8 mouse cellular contexts compared by ENCODE assay signal in the genomic region with DNA sequence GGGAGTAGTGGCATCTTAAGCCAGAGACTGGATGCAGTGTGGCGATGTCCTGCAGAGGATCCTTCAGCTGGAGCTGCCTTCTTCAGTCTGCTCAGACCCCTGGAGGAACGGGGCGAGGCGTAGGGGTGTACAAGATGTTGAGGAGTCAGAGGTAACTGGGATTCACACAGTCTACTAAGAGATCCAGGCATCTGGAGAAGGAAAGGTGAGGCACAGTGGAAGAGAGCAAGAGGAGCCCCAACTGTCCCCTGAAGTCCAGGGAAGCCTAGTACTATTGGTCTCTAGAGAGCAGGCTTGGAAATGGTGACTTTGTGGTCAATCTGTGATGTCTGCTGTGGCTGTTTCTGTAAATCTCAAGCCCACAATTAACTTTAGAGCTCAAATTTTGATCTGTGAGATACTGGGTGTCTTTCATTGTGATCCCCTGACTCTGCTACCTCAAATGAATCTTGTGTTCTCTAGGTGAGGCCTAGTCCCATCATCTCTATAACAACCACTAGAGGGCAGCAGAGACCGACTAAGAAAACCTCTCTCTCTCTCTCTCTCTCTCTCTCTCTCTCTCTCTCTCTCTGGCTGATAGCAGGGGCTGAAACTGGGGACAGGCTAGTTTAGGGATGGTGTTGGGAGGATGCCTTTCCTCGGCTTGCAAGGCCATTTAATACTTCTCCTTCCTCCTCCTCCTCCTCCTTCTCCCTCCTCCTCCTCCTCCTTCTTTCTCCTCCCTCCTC. TPM values are rescaled to one million over a fixed set of nuclear protein-coding genes. Genes with fewer than 3 reads are reported as not detected.
DNase-seq lines count a peak whose midpoint lies in the region; ATAC-seq lines count a peak whose summit lies in the region.

No protein-coding gene starts in this region.

- H3K36me3 ChIP-seq in forebrain, embryonic 15.5 days: no peaks in the 10 kb centered on the region
- H3K36me3 ChIP-seq in kidney, embryonic 16.5 days (ENCODE audit: insufficient read depth, low read length): no peaks in the 10 kb centered on the region
- H3K36me3 ChIP-seq in midbrain, embryonic 13.5 days: no peaks in the 10 kb centered on the region

- H3K4me3 ChIP-seq in forebrain, embryonic 15.5 days: no peak overlapping the region
- no peak overlapping the region for H3K4me3 ChIP-seq in kidney, embryonic 16.5 days (ENCODE audit: low read length)
- H3K4me3 ChIP-seq in midbrain, embryonic 13.5 days (replicated peaks): no peak overlapping the region

- H3K27me3 ChIP-seq in forebrain, embryonic 15.5 days: 0 out of 2 replicates have a peak, but pooled peaks cover 5% of the 10 kb centered on the region
- no peaks in the 10 kb centered on the region for H3K27me3 ChIP-seq in kidney, embryonic 16.5 days (ENCODE audit: insufficient read depth, low read length)
- H3K27me3 ChIP-seq in midbrain, embryonic 13.5 days: peaks cover 3% of the 10 kb centered on the region

- H3K4me2 ChIP-seq in forebrain, embryonic 15.5 days (replicated peaks): no peak overlapping the region
- no peak overlapping the region for H3K4me2 ChIP-seq in kidney, embryonic 16.5 days (replicated peaks; ENCODE audit: low read depth, low read length)
- no peak overlapping the region for H3K4me2 ChIP-seq in midbrain, embryonic 13.5 days (replicated peaks)

- peak; percentile 34 for DNase-seq in adrenal gland, postnatal 14 days
- no peak for DNase-seq in adrenal gland, postnatal 4 days (ENCODE audit: low spot score in 2 of 2)
- DNase-seq in thymus, postnatal 14 days: peak; percentile 15
- DNase-seq in thymus, postnatal 25 days: no peak
- no peak for DNase-seq in urinary bladder, postnatal 36 days (ENCODE audit: low spot score in 2 of 2)

- 61% methylated on average over 6 of the region's 6 CpGs for WGBS in forebrain, embryonic 15.5 days
- 62% methylated on average over 6 of the region's 6 CpGs for WGBS in kidney, embryonic 16.5 days
- WGBS in midbrain, embryonic 13.5 days: 62% methylated on average over 6 of the region's 6 CpGs

- peak; percentile 74 for ATAC-seq in forebrain, embryonic 15.5 days (replicated peaks)
- ATAC-seq in kidney, embryonic 16.5 days (ENCODE audit: low FRiP score, low TSS enrichment): peak; percentile 66; the same call in 1 of the 2 replicates
- peak; percentile 81 for ATAC-seq in midbrain, embryonic 13.5 days

- H3K9ac ChIP-seq in forebrain, embryonic 15.5 days (replicated peaks): no peak overlapping the region
- no peak overlapping the region for H3K9ac ChIP-seq in kidney, embryonic 16.5 days (replicated peaks; ENCODE audit: low read length)
- no peak overlapping the region for H3K9ac ChIP-seq in midbrain, embryonic 13.5 days (replicated peaks)

- no peaks in the 10 kb centered on the region for H3K9me3 ChIP-seq in forebrain, embryonic 15.5 days
- H3K9me3 ChIP-seq in kidney, embryonic 16.5 days (ENCODE audit: low read length): no peaks in the 10 kb centered on the region
- H3K9me3 ChIP-seq in midbrain, embryonic 13.5 days: no peaks in the 10 kb centered on the region

- no peaks in the 10 kb centered on the region for H3K4me1 ChIP-seq in forebrain, embryonic 15.5 days
- H3K4me1 ChIP-seq in kidney, embryonic 16.5 days (ENCODE audit: insufficient read depth, low read length): no peaks in the 10 kb centered on the region
- no peaks in the 10 kb centered on the region for H3K4me1 ChIP-seq in midbrain, embryonic 13.5 days (replicated peaks)

- no peak overlapping the region for H3K27ac ChIP-seq in forebrain, embryonic 15.5 days (replicated peaks)
- no peak overlapping the region for H3K27ac ChIP-seq in kidney, embryonic 16.5 days (ENCODE audit: low read length)
- no peak overlapping the region for H3K27ac ChIP-seq in midbrain, embryonic 13.5 days

RNA-seq across cellular contexts. Expression of a gene that starts 50.8 kb away (rescaled TPM):
- total RNA-seq in adrenal gland, postnatal 14 days (2021): 0.11 and 0.38 TPM in 2 replicates
- total RNA-seq in adrenal gland, postnatal 4 days (2021): under 1 TPM; 0.37 to 0.62 TPM
- polyA plus RNA-seq in forebrain, embryonic 15.5 days (2015; fragmentation: Nextera tagmentation; extraction: Ambion mirVana): 3.2 and 4.4 TPM in 2 replicates
- 0.05 and 0.25 TPM in 2 replicates for polyA plus RNA-seq in kidney, embryonic 16.5 days (2015; fragmentation: Nextera tagmentation; extraction: Ambion mirVana)
- polyA plus RNA-seq in midbrain, embryonic 13.5 days (2015; fragmentation: Nextera tagmentation; extraction: Ambion mirVana): 1.2 and 2.0 TPM in 2 replicates

Comparison
In these comparisons a context has a peak if more than half of its experiments do, and no peak if none do; other contexts are left out.
1. DNase-seq: peak in adrenal gland, postnatal 14 days (single experiment) and thymus, postnatal 14 days (single experiment); none in adrenal gland, postnatal 4 days (0 of 2), thymus, postnatal 25 days (single experiment) and urinary bladder, postnatal 36 days (0 of 2).
2. Peak in every context shown above with its lines, with median percentiles within 50 percentile points of each other: ATAC-seq.